Mouse (Mus musculus) forebrain, embryonic 15.5 days (tissue): ENCODE data around the gene Aarsd1. TPM values are rescaled to one million over a fixed set of nuclear protein-coding genes. Genes with fewer than 3 reads are reported as not detected.
"Not testable (repeated sequence)": the region's sequence is repeated elsewhere in the genome, so short reads cannot be mapped to it uniquely, and the experiment has no call there.

Experiments
- ATAC-seq: fragments of 200-750 bp; cut with Nextera tagmentation; replicated peaks from 2 replicates; pipeline ENCODE4 v1.8.0; 2017; ENCODE audit warnings: mild to moderate bottlenecking, moderate TSS enrichment, moderate library complexity
- H3K27ac ChIP-seq: fragments of 300-500 bp; sonication (generic); replicated peaks from 2 replicates; pipeline ENCODE4 v1.5.1; 2015; ENCODE audit warnings: mild to moderate bottlenecking, inconsistent platforms
- H3K27me3 ChIP-seq: fragments of 300-500 bp; sonication (generic); 2 replicates; pipeline ENCODE4 v1.6.1; 2015; ENCODE audit warnings: inconsistent platforms
- H3K36me3 ChIP-seq: fragments of 300-500 bp; sonication (generic); 2 replicates; pipeline ENCODE4 v1.6.1; 2015; ENCODE audit warnings: mild to moderate bottlenecking, inconsistent platforms
- H3K4me1 ChIP-seq: fragments of 300-500 bp; sonication (generic); 2 replicates; pipeline ENCODE4 v1.6.1; 2015; ENCODE audit warnings: inconsistent platforms
- H3K4me2 ChIP-seq: fragments of 300-500 bp; sonication (generic); replicated peaks from 2 replicates; pipeline ENCODE4 v1.6.1; 2015; ENCODE audit warnings: mild to moderate bottlenecking, inconsistent platforms
- H3K4me3 ChIP-seq: fragments of 300-500 bp; sonication (generic); 2 replicates; pipeline ENCODE4 v1.5.1; 2015; ENCODE audit warnings: mild to moderate bottlenecking, inconsistent platforms
- H3K9ac ChIP-seq: fragments of 300-500 bp; sonication (generic); replicated peaks from 2 replicates; pipeline ENCODE4 v1.6.1; 2015; ENCODE audit warnings: mild to moderate bottlenecking, inconsistent platforms
- H3K9me3 ChIP-seq: fragments of 300-500 bp; sonication (generic); 2 replicates; pipeline ENCODE4 v1.6.1; 2016; ENCODE audit warnings: inconsistent platforms
- WGBS: fragments of 180-500 bp; shearing (Covaris S2); methylation state at CpG from one replicate; pipeline ENCODE4 v1.1.7; 2015; ENCODE audit warnings: mixed read lengths; 5-methylcytosine and 5-hydroxymethylcytosine counted together
- polyA plus RNA-seq: library from polyadenylated mRNA; unstranded; fragments of >200 nt; fragmentation: Nextera tagmentation; extraction: Ambion mirVana; gene quantifications from 2 replicates; pipeline ENCODE4 v1.2.1, GENCODE M21; 2015

Gene Aarsd1
- 90.2 and 98.7 TPM in 2 replicates for polyA plus RNA-seq

GRCm38 (mm10) chr11:101417101-101417855 lies at the start of gene Aarsd1:
Gene Aarsd1 (minus strand): TSS chr11:101417615.
- H3K36me3 ChIP-seq = peaks cover 13% of the 10 kb centered on the region
- H3K9me3 ChIP-seq = no peaks in the 10 kb centered on the region
- H3K4me1 ChIP-seq = peaks cover 13% of the 10 kb centered on the region
- H3K27ac ChIP-seq = peak within 1 kb of the TSS; percentile 89
- ATAC-seq = peak; percentile 90
- peak within 1 kb of the TSS; percentile 73 for H3K4me2 ChIP-seq
- 0% methylated on average over 45 of the region's 45 CpGs for WGBS
- H3K27me3 ChIP-seq = no peaks in the 10 kb centered on the region
- peak within 1 kb of the TSS; percentile 88 for H3K4me3 ChIP-seq
- H3K9ac ChIP-seq = peak within 1 kb of the TSS; percentile 83

- 57% methylated on average over 5 of the region's 5 CpGs for WGBS
- Histone ChIP-seq H3K36me3 (peaks cover 11% of the 10 kb centered on the region), H3K4me3 (peak overlapping the region; percentile 79), H3K4me1 (peaks cover 68% of the 10 kb centered on the region), H3K4me2 (peak overlapping the region; percentile 83)
- not testable (repeated sequence) for H3K27me3 ChIP-seq, H3K27ac ChIP-seq, H3K9me3 ChIP-seq, H3K9ac ChIP-seq, ATAC-seq
Observed at GRCm38 (mm10) chr11:101466552-101466950, 49.1 kb upstream of the Aarsd1 start.

GRCm38 (mm10) chr11:101465869-101466551 lies 48.6 kb upstream of the Aarsd1 start, which contains the start of gene Vat1:
Gene Vat1 (minus strand): TSS chr11:101466230.
- H3K9ac ChIP-seq = peak within 1 kb of the TSS; percentile 86
- H3K27ac ChIP-seq = peak within 1 kb of the TSS; percentile 88
- ATAC-seq = peak; percentile 69
- peak within 1 kb of the TSS; percentile 79 for H3K4me3 ChIP-seq
- H3K27me3 ChIP-seq = no peaks in the 10 kb centered on the region
- H3K36me3 ChIP-seq = peaks cover 17% of the 10 kb centered on the region
- peaks cover 68% of the 10 kb centered on the region for H3K4me1 ChIP-seq
- H3K4me2 ChIP-seq = peak within 1 kb of the TSS; percentile 83
- under 1% methylated on average over 60 of the region's 60 CpGs for WGBS
- no peaks in the 10 kb centered on the region for H3K9me3 ChIP-seq

- H3K9ac ChIP-seq = peak overlapping the region; percentile 86
- peak overlapping the region; percentile 88 for H3K27ac ChIP-seq
- no peaks in the 10 kb centered on the region for H3K27me3 ChIP-seq
- H3K4me2 ChIP-seq = peak overlapping the region; percentile 83
- H3K4me3 ChIP-seq = peak overlapping the region; percentile 79
- ATAC-seq = peak; percentile 41
- peaks cover 64% of the 10 kb centered on the region for H3K4me1 ChIP-seq
- H3K9me3 ChIP-seq = no peaks in the 10 kb centered on the region
- H3K36me3 ChIP-seq = peaks cover 21% of the 10 kb centered on the region
- under 1% methylated on average over 51 of the region's 51 CpGs for WGBS
Observed at GRCm38 (mm10) chr11:101465101-101465868, 47.9 kb upstream of the Aarsd1 start.

GRCm38 (mm10) chr11:101464211-101465100 lies 47.0 kb upstream of the Aarsd1 start, which contains the start of gene Rnd2:
Gene Rnd2 (plus strand): TSS chr11:101464999.
- Histone ChIP-seq H3K36me3 (peaks cover 29% of the 10 kb centered on the region), H3K27me3 (no peaks in the 10 kb centered on the region), H3K9ac (peak within 1 kb of the TSS; percentile 86), H3K4me2 (peak within 1 kb of the TSS; percentile 83), H3K9me3 (no peaks in the 10 kb centered on the region), H3K4me3 (peak within 1 kb of the TSS; percentile 79), H3K27ac (peak within 1 kb of the TSS; percentile 88), H3K4me1 (peaks cover 58% of the 10 kb centered on the region)
- ATAC-seq = no peak
- WGBS = 13% methylated on average over 12 of the region's 12 CpGs

- Histone ChIP-seq H3K27ac (no peak overlapping the region), H3K27me3 (no peaks in the 10 kb centered on the region), H3K4me3 (peak overlapping the region; percentile 79; the same call in 1 of the 2 replicates), H3K4me2 (peak overlapping the region; percentile 83), H3K4me1 (peaks cover 49% of the 10 kb centered on the region), H3K36me3 (peaks cover 46% of the 10 kb centered on the region), H3K9ac (0 out of 2 replicates have a peak overlapping the region, but pooled peaks have one; percentile 86), H3K9me3 (no peaks in the 10 kb centered on the region)
- ATAC-seq = no peak
- 34% methylated on average over 13 of the region's 13 CpGs for WGBS
Observed at GRCm38 (mm10) chr11:101462583-101463440, 45.4 kb upstream of the Aarsd1 start.

- no peaks in the 10 kb centered on the region for H3K27me3 ChIP-seq
- no peak overlapping the region for H3K4me3 ChIP-seq
- no peaks in the 10 kb centered on the region for H3K9me3 ChIP-seq
- no peak overlapping the region for H3K9ac ChIP-seq
- H3K4me2 ChIP-seq = no peak overlapping the region
- WGBS = 81% methylated on average over 14 of the region's 14 CpGs
- ATAC-seq = no peak
- no peak overlapping the region for H3K27ac ChIP-seq
- H3K4me1 ChIP-seq = peaks cover 42% of the 10 kb centered on the region
- peaks cover 47% of the 10 kb centered on the region for H3K36me3 ChIP-seq
Observed at GRCm38 (mm10) chr11:101462141-101462540, 44.7 kb upstream of the Aarsd1 start.

GRCm38 (mm10) chr11:101460321-101460720 lies 42.9 kb upstream of the Aarsd1 start:
- Histone ChIP-seq H3K9me3 (no peaks in the 10 kb centered on the region), H3K9ac (no peak overlapping the region), H3K27ac (no peak overlapping the region), H3K4me3 (no peak overlapping the region), H3K4me2 (no peak overlapping the region), H3K36me3 (peaks cover 51% of the 10 kb centered on the region), H3K4me1 (peaks cover 32% of the 10 kb centered on the region), H3K27me3 (no peaks in the 10 kb centered on the region)
- ATAC-seq = no peak
- WGBS = 90% methylated on average over 15 of the region's 15 CpGs

GRCm38 (mm10) chr11:101459716-101460115 lies 42.3 kb upstream of the Aarsd1 start:
- Histone ChIP-seq H3K4me3 (no peak overlapping the region), H3K4me2 (no peak overlapping the region), H3K36me3 (peaks cover 51% of the 10 kb centered on the region), H3K27ac (no peak overlapping the region), H3K4me1 (peaks cover 32% of the 10 kb centered on the region), H3K9me3 (no peaks in the 10 kb centered on the region), H3K27me3 (no peaks in the 10 kb centered on the region), H3K9ac (no peak overlapping the region)
- no peak for ATAC-seq
- WGBS = 37% methylated on average over 5 of the region's 6 CpGs

- Histone ChIP-seq H3K36me3 (peaks cover 51% of the 10 kb centered on the region), H3K27me3 (no peaks in the 10 kb centered on the region), H3K4me1 (peaks cover 19% of the 10 kb centered on the region), H3K4me3 (no peak overlapping the region), H3K27ac (no peak overlapping the region), H3K9ac (no peak overlapping the region), H3K9me3 (no peaks in the 10 kb centered on the region), H3K4me2 (no peak overlapping the region)
- no peak for ATAC-seq
- WGBS = 85% methylated on average over 12 of the region's 12 CpGs
Observed at GRCm38 (mm10) chr11:101458217-101458616, 40.8 kb upstream of the Aarsd1 start.
